Mouse (Mus musculus): ENCODE results near the gene Emp3. TPM values are rescaled to one million over a fixed set of nuclear protein-coding genes. Genes with fewer than 3 reads are reported as not detected.
"Not testable (repeated sequence)": the region's sequence is repeated elsewhere in the genome, so short reads cannot be mapped to it uniquely, and the experiment has no call there.

The Emp3 gene
- 45.0 and 46.1 TPM in 2 replicates for polyA plus RNA-seq (2016; fragmentation: Nextera tagmentation; extraction: Ambion mirVana)

- no peaks in the 10 kb centered on the region for H3K36me3 ChIP-seq
- H3K4me3 ChIP-seq: peak within 1 kb of the TSS; percentile 45
- H3K4me1 ChIP-seq: peaks cover 66% of the 10 kb centered on the region
- peak within 1 kb of the TSS; percentile 85 for H3K27ac ChIP-seq
- no peaks in the 10 kb centered on the region for H3K9me3 ChIP-seq
- 40% methylated on average over 9 of the region's 9 CpGs for WGBS
- H3K27me3 ChIP-seq (ENCODE audit: insufficient read depth, poor library complexity, severe bottlenecking): peaks cover 27% of the 10 kb centered on the region; the same call in 1 of the 2 replicates
- no peak for DNase-seq (ENCODE audit: low spot score)
Observed at GRCm38 (mm10) chr7:45921242-45921621, at the start of gene Emp3. Gene Emp3, minus strand, starts transcription at chr7:45921404.

- Histone ChIP-seq H3K4me3 (no peak overlapping the region), H3K27me3 (ENCODE audit: insufficient read depth, poor library complexity, severe bottlenecking) (no peaks in the 10 kb centered on the region), H3K36me3 (no peaks in the 10 kb centered on the region), H3K9me3 (no peaks in the 10 kb centered on the region), H3K27ac (no peak overlapping the region), H3K4me1 (no peaks in the 10 kb centered on the region)
- DNase-seq (ENCODE audit: low spot score): no peak
- 62% methylated on average over 4 of the region's 4 CpGs for WGBS
Observed at GRCm38 (mm10) chr7:45956611-45957010, 35.4 kb upstream of the Emp3 start.

- WGBS: 71% methylated on average over 4 of the region's 4 CpGs
- Histone ChIP-seq H3K27me3 (ENCODE audit: insufficient read depth, poor library complexity, severe bottlenecking) (peaks cover 5% of the 10 kb centered on the region; the same call in 1 of the 2 replicates), H3K9me3 (no peaks in the 10 kb centered on the region), H3K4me3 (no peak overlapping the region), H3K27ac (no peak overlapping the region), H3K36me3 (no peaks in the 10 kb centered on the region), H3K4me1 (no peaks in the 10 kb centered on the region)
- no peak for DNase-seq (ENCODE audit: low spot score)
Observed at GRCm38 (mm10) chr7:45949061-45949460, 27.9 kb upstream of the Emp3 start.

GRCm38 (mm10) chr7:45943280-45943679 lies 22.1 kb upstream of the Emp3 start:
- H3K4me1 ChIP-seq; H3K9me3 ChIP-seq; H3K4me3 ChIP-seq; H3K36me3 ChIP-seq; H3K27ac ChIP-seq; DNase-seq (ENCODE audit: low spot score); H3K27me3 ChIP-seq (ENCODE audit: insufficient read depth, poor library complexity, severe bottlenecking): not testable (repeated sequence)
- whole genome bisulfite sequencing: 50% methylated on average over 1 of the region's 1 CpGs

GRCm38 (mm10) chr7:45941986-45942385 lies 20.8 kb upstream of the Emp3 start:
- no peaks in the 10 kb centered on the region for H3K4me1 ChIP-seq
- WGBS: 81% methylated on average over 9 of the region's 9 CpGs
- DNase-seq (ENCODE audit: low spot score): no peak
- no peaks in the 10 kb centered on the region for H3K36me3 ChIP-seq
- no peak overlapping the region for H3K27ac ChIP-seq
- H3K27me3 ChIP-seq (ENCODE audit: insufficient read depth, poor library complexity, severe bottlenecking): no peaks in the 10 kb centered on the region; the same call in 1 of the 2 replicates
- H3K4me3 ChIP-seq: no peak overlapping the region
- no peaks in the 10 kb centered on the region for H3K9me3 ChIP-seq

- 63% methylated on average over 2 of the region's 2 CpGs for WGBS
Observed at GRCm38 (mm10) chr7:45939836-45940235, 18.6 kb upstream of the Emp3 start.

GRCm38 (mm10) chr7:45935114-45935513 lies 13.9 kb upstream of the Emp3 start:
- no peak for DNase-seq (ENCODE audit: low spot score)
- 30% methylated on average over 7 of the region's 7 CpGs for WGBS
- peaks cover 8% of the 10 kb centered on the region; the same call in 1 of the 2 replicates for H3K36me3 ChIP-seq
- H3K4me1 ChIP-seq: no peaks in the 10 kb centered on the region
- H3K27ac ChIP-seq: no peak overlapping the region
- no peaks in the 10 kb centered on the region for H3K9me3 ChIP-seq
- no peak overlapping the region for H3K4me3 ChIP-seq
- H3K27me3 ChIP-seq (ENCODE audit: insufficient read depth, poor library complexity, severe bottlenecking): 0 out of 2 replicates have a peak, but pooled peaks cover 11% of the 10 kb centered on the region

More at GRCm38 (mm10) chr7:45939836-45940235, 18.6 kb upstream of the Emp3 start:
- Histone ChIP-seq H3K36me3 (no peaks in the 10 kb centered on the region), H3K4me1 (no peaks in the 10 kb centered on the region), H3K4me3 (no peak overlapping the region), H3K27me3 (ENCODE audit: insufficient read depth, poor library complexity, severe bottlenecking) (0 out of 2 replicates have a peak, but pooled peaks cover 11% of the 10 kb centered on the region), H3K9me3 (no peaks in the 10 kb centered on the region), H3K27ac (no peak overlapping the region)
- no peak for DNase-seq (ENCODE audit: low spot score)

GRCm38 (mm10) chr7:45933766-45934165 lies 12.6 kb upstream of the Emp3 start:
- not testable (repeated sequence) for DNase-seq (ENCODE audit: low spot score); H3K27ac ChIP-seq; H3K9me3 ChIP-seq; H3K36me3 ChIP-seq; H3K4me1 ChIP-seq; H3K4me3 ChIP-seq
- peaks cover 18% of the 10 kb centered on the region for H3K27me3 ChIP-seq (ENCODE audit: insufficient read depth, poor library complexity, severe bottlenecking)
- 92% methylated on average over 12 of the region's 12 CpGs for WGBS

GRCm38 (mm10) chr7:45929688-45930087 lies 8.5 kb upstream of the Emp3 start:
- no peak overlapping the region for H3K27ac ChIP-seq
- peaks cover under 1% of the 10 kb centered on the region; the same call in 1 of the 2 replicates for H3K4me1 ChIP-seq
- peaks cover 16% of the 10 kb centered on the region; the same call in 1 of the 2 replicates for H3K36me3 ChIP-seq
- peaks cover 26% of the 10 kb centered on the region for H3K27me3 ChIP-seq (ENCODE audit: insufficient read depth, poor library complexity, severe bottlenecking)
- no peaks in the 10 kb centered on the region for H3K9me3 ChIP-seq
- no peak for DNase-seq (ENCODE audit: low spot score)
- H3K4me3 ChIP-seq: no peak overlapping the region
- 81% methylated on average over 1 of the region's 1 CpGs for WGBS

GRCm38 (mm10) chr7:45928626-45929295 lies 7.6 kb upstream of the Emp3 start:
- Histone ChIP-seq H3K27ac (no peak overlapping the region), H3K9me3 (no peaks in the 10 kb centered on the region), H3K4me3 (peak overlapping the region; percentile 15; the same call in 1 of the 2 replicates), H3K36me3 (peaks cover 16% of the 10 kb centered on the region; the same call in 1 of the 2 replicates), H3K4me1 (peaks cover 10% of the 10 kb centered on the region), H3K27me3 (ENCODE audit: insufficient read depth, poor library complexity, severe bottlenecking) (peaks cover 26% of the 10 kb centered on the region)
- no peak for DNase-seq (ENCODE audit: low spot score)
- WGBS: 14% methylated on average over 19 of the region's 23 CpGs

- 5% methylated on average over 14 of the region's 14 CpGs for WGBS
- Histone ChIP-seq H3K4me1 (peaks cover 42% of the 10 kb centered on the region), H3K9me3 (no peaks in the 10 kb centered on the region), H3K36me3 (0 out of 2 replicates have a peak, but pooled peaks cover 8% of the 10 kb centered on the region), H3K27ac (peak overlapping the region; percentile 85), H3K27me3 (ENCODE audit: insufficient read depth, poor library complexity, severe bottlenecking) (peaks cover 42% of the 10 kb centered on the region), H3K4me3 (peak overlapping the region; percentile 57)
- no peak for DNase-seq (ENCODE audit: low spot score)
Observed at GRCm38 (mm10) chr7:45924429-45924816, 3.2 kb upstream of the Emp3 start.

GRCm38 (mm10) chr7:45923762-45924428 lies 2.7 kb upstream of the Emp3 start, which contains the start of gene Ccdc114:
Gene Ccdc114, plus strand, starts transcription at chr7:45924072.
- Histone ChIP-seq H3K36me3 (0 out of 2 replicates have a peak, but pooled peaks cover 8% of the 10 kb centered on the region), H3K4me1 (peaks cover 47% of the 10 kb centered on the region), H3K27me3 (ENCODE audit: insufficient read depth, poor library complexity, severe bottlenecking) (peaks cover 42% of the 10 kb centered on the region), H3K4me3 (peak within 1 kb of the TSS; percentile 57), H3K27ac (peak within 1 kb of the TSS; percentile 85), H3K9me3 (no peaks in the 10 kb centered on the region)
- WGBS: 3% methylated on average over 24 of the region's 24 CpGs
- peak; percentile 94 for DNase-seq (ENCODE audit: low spot score)
